Mouse (Mus musculus): Measurements from ENCODE around the gene Ifitm2.

DNA sequence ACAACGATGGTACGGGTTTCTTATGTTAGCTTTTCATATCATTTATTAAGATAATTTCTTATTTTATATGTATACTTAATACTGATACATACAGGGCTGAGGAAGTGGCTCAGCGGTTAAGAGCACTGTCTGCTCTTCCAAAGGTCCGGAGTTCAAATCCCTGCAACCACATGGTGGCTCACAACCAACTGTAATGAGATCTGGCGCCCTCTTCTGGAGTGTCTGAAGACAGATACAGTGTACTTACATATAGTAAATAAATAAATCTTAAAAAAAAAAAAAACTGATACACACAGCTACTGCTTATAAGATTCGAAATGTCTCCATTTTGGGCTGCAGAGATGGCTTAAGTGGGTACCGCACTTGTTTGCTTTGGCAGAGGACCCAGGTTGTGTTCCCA lies 48.1 kb downstream of the Ifitm2 start:
- TF ChIP-seq ZNF384 (IDR thresholded peaks at IDR 0.05; ENCODE audit: low read depth, low read length) = no peak
- no peak for TF ChIP-seq NELFE (IDR thresholded peaks at IDR 0.05; ENCODE audit: low read depth, low read length)
- TF ChIP-seq RCOR1 (conservative IDR thresholded peaks at IDR 0.05; ENCODE audit: low read depth, low read length) = no peak
- no peak for TF ChIP-seq EP300 (IDR thresholded peaks at IDR 0.05; ENCODE audit: low read length)
- peak in 1 of 2 experiments; percentile 54; a peak in 2 of 4 replicates for TF ChIP-seq CTCF (conservative IDR thresholded peaks at IDR 0.05 in 1 of 2, IDR thresholded peaks at IDR 0.05 in 1 of 2; ENCODE audit: low read depth in 2 of 2, low read length in 2 of 2)
- TF ChIP-seq POLR2A (IDR thresholded peaks at IDR 0.05; ENCODE audit: low read depth, low read length) = no peak
- TF ChIP-seq ELF1 (IDR thresholded peaks at IDR 0.05; ENCODE audit: low read depth, low read length) = no peak
- no peak for TF ChIP-seq POLR2AphosphoS2 (IDR thresholded peaks at IDR 0.05; ENCODE audit: low read depth, low read length)
- TF ChIP-seq TBP (conservative IDR thresholded peaks at IDR 0.05; ENCODE audit: low read depth, low read length) = no peak
- no peak for TF ChIP-seq ETS1 (conservative IDR thresholded peaks at IDR 0.05; ENCODE audit: low read depth, low read length)
- TF ChIP-seq SMC3 (IDR thresholded peaks at IDR 0.05; ENCODE audit: low read depth, low read length) = no peak
- TF ChIP-seq MAZ (IDR thresholded peaks at IDR 0.05; ENCODE audit: low read depth, low read length) = no peak
